Mouse (Mus musculus) kidney, embryonic 15.5 days (tissue): ENCODE data around the gene Kcnk2. TPM values are rescaled to one million over a fixed set of nuclear protein-coding genes. Genes with fewer than 3 reads are reported as not detected.
A peak's percentile ranks its signal among the peaks of the same experiment; 100 is the strongest.

Source experiments
- ATAC-seq: fragments of 200-750 bp; cut with Nextera tagmentation; replicated peaks from 2 replicates; pipeline ENCODE4 v1.8.0; 2017; ENCODE audit warnings: moderate TSS enrichment; ENCODE audit not compliant: low FRiP score
- H3K27ac ChIP-seq: fragments of 300-500 bp; sonication (generic); 2 replicates; pipeline ENCODE4 v1.5.1; 2015; ENCODE audit warnings: mild to moderate bottlenecking, inconsistent platforms
- H3K27me3 ChIP-seq: fragments of 300-500 bp; sonication (generic); 2 replicates; pipeline ENCODE4 v1.6.1; 2015; ENCODE audit warnings: inconsistent platforms
- H3K36me3 ChIP-seq: fragments of 300-500 bp; sonication (generic); 2 replicates; pipeline ENCODE4 v1.6.1; 2015; ENCODE audit warnings: inconsistent platforms
- H3K4me1 ChIP-seq: fragments of 300-500 bp; sonication (generic); 2 replicates; pipeline ENCODE4 v1.6.1; 2015; ENCODE audit warnings: inconsistent platforms
- H3K4me2 ChIP-seq: fragments of 300-500 bp; sonication (generic); 2 replicates; pipeline ENCODE4 v1.6.1; 2015; ENCODE audit warnings: moderate library complexity, mild to moderate bottlenecking, inconsistent platforms
- H3K4me3 ChIP-seq: fragments of 300-500 bp; sonication (generic); replicated peaks from 2 replicates; pipeline ENCODE4 v1.5.1; 2015; ENCODE audit warnings: mild to moderate bottlenecking, inconsistent platforms
- H3K9ac ChIP-seq: fragments of 300-500 bp; sonication (generic); 2 replicates; pipeline ENCODE4 v1.6.1; 2015; ENCODE audit warnings: mild to moderate bottlenecking, inconsistent platforms
- H3K9me3 ChIP-seq: fragments of 300-500 bp; sonication (generic); replicated peaks from 2 replicates; pipeline ENCODE4 v1.6.1; 2016; ENCODE audit warnings: inconsistent platforms
- WGBS: fragments of 180-500 bp; shearing (Covaris S2); methylation state at CpG from one replicate; pipeline ENCODE4 v1.1.7; 2015; ENCODE audit warnings: mixed read lengths; 5-methylcytosine and 5-hydroxymethylcytosine counted together
- polyA plus RNA-seq: library from polyadenylated mRNA; unstranded; fragments of >200 nt; fragmentation: Nextera tagmentation; extraction: Ambion mirVana; gene quantifications from 2 replicates; pipeline ENCODE4 v1.2.1, GENCODE M21; 2015

The Kcnk2 gene
- polyA plus RNA-seq, 1 experiment from 2014 or later, result 2.0 TPM

DNA sequence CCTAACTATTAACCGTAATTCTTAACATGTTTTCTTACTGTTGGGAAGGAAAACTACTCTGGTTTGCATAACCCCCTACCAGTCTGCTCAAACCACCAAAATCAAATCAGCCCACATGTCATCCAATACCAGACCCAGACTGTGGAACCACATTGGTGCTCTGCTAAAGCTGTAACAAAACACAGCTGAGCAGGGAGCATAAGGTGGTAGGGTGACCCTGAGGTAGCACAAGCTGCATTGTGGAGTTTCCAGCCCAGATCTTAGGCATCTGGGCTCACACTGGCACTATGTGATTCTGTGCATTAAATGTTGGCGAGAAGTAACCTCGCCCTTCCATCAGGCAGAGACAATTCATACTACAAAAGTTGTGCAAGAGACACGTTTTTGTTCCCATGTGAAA is 1.1 kb upstream of the Kcnk2 start:
- Histone ChIP-seq H3K27me3 (no peaks in the 10 kb centered on the region), H3K27ac (0 out of 2 replicates have a peak overlapping the region, but pooled peaks have one; percentile 27), H3K9ac (no peak overlapping the region), H3K4me3 (no peak overlapping the region), H3K9me3 (no peaks in the 10 kb centered on the region), H3K36me3 (no peaks in the 10 kb centered on the region), H3K4me2 (no peak overlapping the region), H3K4me1 (peaks cover 19% of the 10 kb centered on the region)
- WGBS, result 42% methylated on average over 4 of the region's 4 CpGs
- peak; percentile 87 for ATAC-seq

DNA sequence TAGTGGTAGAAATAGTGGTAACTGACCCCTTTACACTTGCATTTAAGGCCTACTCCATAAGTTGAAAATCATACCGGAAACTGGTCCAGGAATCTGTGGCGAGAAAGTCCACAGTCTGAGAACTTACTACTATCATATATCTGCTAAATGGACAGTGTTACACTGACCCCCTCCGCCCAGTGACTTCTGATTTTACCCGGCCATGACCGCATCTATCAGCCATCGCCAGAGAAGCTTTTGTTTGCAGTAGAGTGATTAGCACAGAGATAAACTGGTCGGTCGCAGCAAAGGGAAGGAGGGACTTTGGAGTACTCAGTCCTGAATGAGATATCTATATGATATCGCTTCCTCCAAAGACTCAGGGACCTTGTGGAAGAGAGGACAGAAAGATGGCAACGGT is 15.2 kb downstream of the Kcnk2 start:
- no peak for ATAC-seq
- Histone ChIP-seq H3K4me2 (no peak overlapping the region), H3K9me3 (no peaks in the 10 kb centered on the region), H3K36me3 (no peaks in the 10 kb centered on the region), H3K4me3 (no peak overlapping the region), H3K9ac (no peak overlapping the region), H3K27me3 (no peaks in the 10 kb centered on the region), H3K27ac (no peak overlapping the region), H3K4me1 (no peaks in the 10 kb centered on the region)
- WGBS, result 76% methylated on average over 10 of the region's 10 CpGs

DNA sequence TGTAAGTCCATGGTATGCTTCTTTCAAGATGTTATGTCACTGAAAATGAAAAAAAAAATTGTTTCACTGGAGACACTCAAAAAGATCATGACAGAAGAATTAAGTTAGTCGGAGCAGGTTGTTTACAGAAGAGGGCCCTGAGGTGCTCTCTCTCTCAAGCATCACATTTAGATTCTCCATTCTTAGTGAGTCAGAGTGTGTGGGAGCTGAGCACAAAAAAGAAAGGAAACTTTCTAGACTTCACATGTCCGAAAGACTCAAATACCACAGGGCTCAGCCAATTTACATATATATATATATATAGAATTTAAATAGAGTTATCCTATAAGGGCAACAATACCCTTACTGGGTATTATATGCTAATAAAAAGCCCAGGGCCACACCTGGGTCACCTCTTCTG is 15.9 kb downstream of the Kcnk2 start:
- Histone ChIP-seq H3K36me3 (no peaks in the 10 kb centered on the region), H3K9ac (no peak overlapping the region), H3K4me1 (no peaks in the 10 kb centered on the region), H3K27ac (no peak overlapping the region), H3K27me3 (no peaks in the 10 kb centered on the region), H3K9me3 (no peaks in the 10 kb centered on the region), H3K4me2 (no peak overlapping the region), H3K4me3 (no peak overlapping the region)
- ATAC-seq, result no peak
- WGBS, result 87% methylated on average over 2 of the region's 2 CpGs

DNA sequence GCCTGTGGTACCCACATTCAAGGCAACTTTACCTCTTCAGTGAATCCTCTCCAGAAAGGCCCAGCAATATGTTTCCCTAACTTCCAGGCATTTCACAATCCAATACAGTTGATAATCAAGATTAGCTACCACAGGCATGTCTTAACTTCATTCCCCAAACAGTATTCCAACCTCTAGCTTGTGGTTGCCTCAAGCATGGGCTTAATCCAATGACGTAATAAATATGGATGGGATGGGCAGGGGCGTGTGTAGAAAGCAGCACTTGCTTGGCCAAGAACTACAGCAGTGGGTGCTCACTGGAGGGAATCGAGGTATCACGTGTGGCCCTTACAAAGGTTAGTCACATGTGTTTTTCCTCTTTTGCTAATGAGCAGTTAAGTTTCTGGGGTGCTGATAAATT is 34.4 kb downstream of the Kcnk2 start:
- no peaks in the 10 kb centered on the region for H3K4me1 ChIP-seq
- no peak overlapping the region for H3K4me2 ChIP-seq
- no peak overlapping the region for H3K9ac ChIP-seq
- H3K36me3 ChIP-seq, result no peaks in the 10 kb centered on the region
- H3K27ac ChIP-seq, result no peak overlapping the region
- no peaks in the 10 kb centered on the region for H3K9me3 ChIP-seq
- H3K4me3 ChIP-seq, result no peak overlapping the region
- ATAC-seq, result no peak
- whole genome bisulfite sequencing, result 79% methylated on average over 4 of the region's 4 CpGs
- H3K27me3 ChIP-seq, result no peaks in the 10 kb centered on the region

DNA sequence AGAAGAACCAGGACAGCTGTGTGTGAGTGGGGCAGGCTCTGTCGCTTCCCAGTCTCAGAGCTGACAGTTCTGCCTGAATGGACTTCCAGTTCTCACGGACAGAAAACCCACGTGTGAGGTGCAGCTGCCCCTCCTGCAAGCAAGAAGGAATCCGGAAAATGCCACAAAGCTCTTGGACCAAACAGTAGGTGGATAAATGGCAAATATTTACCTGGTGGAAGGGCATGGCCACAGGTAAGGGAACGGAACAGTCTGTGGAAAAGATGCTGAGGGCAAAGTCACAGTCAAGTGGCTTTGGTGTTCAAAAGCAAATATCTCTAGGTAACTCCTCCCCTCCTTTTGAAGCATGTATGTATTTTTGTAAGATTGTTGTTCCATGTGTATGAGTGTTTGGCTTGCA is 37.9 kb downstream of the Kcnk2 start:
- H3K4me2 ChIP-seq, result no peak overlapping the region
- no peak for ATAC-seq
- no peaks in the 10 kb centered on the region for H3K9me3 ChIP-seq
- H3K27me3 ChIP-seq, result no peaks in the 10 kb centered on the region
- WGBS, result 58% methylated on average over 5 of the region's 5 CpGs
- H3K9ac ChIP-seq, result no peak overlapping the region
- no peak overlapping the region for H3K27ac ChIP-seq
- H3K36me3 ChIP-seq, result no peaks in the 10 kb centered on the region
- H3K4me1 ChIP-seq, result no peaks in the 10 kb centered on the region
- no peak overlapping the region for H3K4me3 ChIP-seq

DNA sequence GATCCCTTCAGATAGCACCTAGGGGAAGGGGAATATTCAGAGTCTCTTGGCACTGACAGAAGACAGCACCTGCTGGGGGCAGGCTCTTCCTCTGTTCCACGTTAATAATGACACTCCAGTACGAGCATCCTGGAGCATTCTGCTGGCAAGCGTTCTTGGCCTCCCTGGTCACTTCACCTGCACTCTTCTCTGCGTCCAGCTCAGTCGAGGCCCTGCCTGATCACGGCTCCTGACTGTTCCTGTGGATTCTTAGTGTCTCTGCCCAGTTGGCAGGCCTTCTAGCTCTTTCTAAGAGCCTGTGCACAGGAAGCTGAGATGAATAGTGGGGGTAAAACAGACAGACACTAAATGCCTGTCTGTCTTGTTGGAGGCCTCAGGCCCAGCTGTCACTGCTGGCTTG is 39.5 kb downstream of the Kcnk2 start:
- Histone ChIP-seq H3K36me3 (no peaks in the 10 kb centered on the region), H3K4me2 (no peak overlapping the region), H3K4me1 (no peaks in the 10 kb centered on the region), H3K27me3 (no peaks in the 10 kb centered on the region), H3K27ac (no peak overlapping the region), H3K9ac (no peak overlapping the region), H3K4me3 (no peak overlapping the region), H3K9me3 (no peaks in the 10 kb centered on the region)
- WGBS, result 69% methylated on average over 6 of the region's 6 CpGs
- no peak for ATAC-seq

DNA sequence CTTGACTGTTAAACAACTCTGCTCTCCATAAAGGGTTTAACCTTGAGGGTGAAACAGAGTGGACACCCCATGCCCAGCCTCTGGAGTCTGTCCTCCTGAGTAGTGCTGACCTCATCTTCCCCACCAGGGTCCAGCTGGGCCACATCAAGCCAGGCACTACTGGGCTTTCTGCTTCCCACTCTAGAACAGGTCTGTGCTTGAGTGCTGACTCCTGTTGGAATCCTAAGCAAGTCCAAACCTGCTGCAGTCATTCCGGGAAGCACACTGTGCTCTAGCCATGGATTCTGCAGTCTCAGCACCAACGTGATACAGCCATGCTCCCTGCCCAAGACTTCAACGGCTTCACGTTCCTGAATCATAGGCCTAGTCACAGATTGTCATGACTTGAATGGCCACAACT is 42.4 kb downstream of the Kcnk2 start:
- Histone ChIP-seq H3K27ac (no peak overlapping the region), H3K36me3 (no peaks in the 10 kb centered on the region), H3K4me3 (no peak overlapping the region), H3K27me3 (no peaks in the 10 kb centered on the region), H3K4me1 (no peaks in the 10 kb centered on the region), H3K4me2 (no peak overlapping the region), H3K9me3 (no peaks in the 10 kb centered on the region), H3K9ac (no peak overlapping the region)
- no peak for ATAC-seq
- WGBS, result 75% methylated on average over 4 of the region's 4 CpGs

DNA sequence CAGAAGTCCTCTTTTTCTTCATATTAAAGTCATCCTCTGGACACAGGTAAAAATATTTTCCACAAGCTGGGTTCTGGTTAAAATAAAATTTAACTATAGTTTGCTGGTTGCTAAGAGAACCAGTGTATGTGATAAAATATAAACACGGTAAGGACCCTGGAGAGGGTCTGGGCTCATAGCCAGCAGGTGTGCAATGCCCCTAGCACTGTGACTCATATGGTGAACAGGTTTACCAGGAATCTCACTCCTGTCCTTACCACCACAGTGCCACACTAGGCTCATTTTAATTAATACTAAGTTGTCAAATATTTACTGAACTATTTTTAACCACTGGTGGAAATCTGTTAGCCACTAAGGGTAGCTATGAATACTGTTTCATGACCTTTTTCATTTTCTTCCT is 48.2 kb downstream of the Kcnk2 start:
- Histone ChIP-seq H3K4me2 (no peak overlapping the region), H3K4me1 (no peaks in the 10 kb centered on the region), H3K9ac (no peak overlapping the region), H3K9me3 (no peaks in the 10 kb centered on the region), H3K27ac (no peak overlapping the region), H3K36me3 (no peaks in the 10 kb centered on the region), H3K4me3 (no peak overlapping the region), H3K27me3 (no peaks in the 10 kb centered on the region)
- 58% methylated on average over 1 of the region's 1 CpGs for WGBS
- ATAC-seq, result no peak

DNA sequence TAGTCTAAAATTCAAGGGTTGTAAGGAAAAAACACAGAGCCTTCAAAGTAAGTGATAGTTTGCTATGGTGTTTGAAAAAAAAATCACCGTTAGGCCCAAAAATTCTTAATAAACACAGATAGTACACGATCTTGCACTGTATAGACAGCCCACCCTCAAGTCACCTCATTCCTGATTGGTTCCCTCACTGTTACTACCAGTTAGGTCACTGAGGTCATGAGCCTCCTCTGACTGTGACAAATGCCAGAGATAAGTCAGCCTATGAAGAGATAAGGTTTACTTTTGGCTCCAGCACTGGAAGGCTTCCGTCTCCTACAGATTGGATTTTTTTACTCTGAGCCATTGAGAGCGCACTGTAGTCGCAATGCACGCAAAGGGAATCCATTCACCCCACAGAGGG is 50.3 kb downstream of the Kcnk2 start:
- Histone ChIP-seq H3K9ac (no peak overlapping the region), H3K27ac (no peak overlapping the region), H3K4me1 (no peaks in the 10 kb centered on the region), H3K4me2 (no peak overlapping the region), H3K27me3 (no peaks in the 10 kb centered on the region), H3K9me3 (no peaks in the 10 kb centered on the region), H3K4me3 (no peak overlapping the region), H3K36me3 (no peaks in the 10 kb centered on the region)
- no peak for ATAC-seq
- WGBS, result 86% methylated on average over 6 of the region's 6 CpGs

DNA sequence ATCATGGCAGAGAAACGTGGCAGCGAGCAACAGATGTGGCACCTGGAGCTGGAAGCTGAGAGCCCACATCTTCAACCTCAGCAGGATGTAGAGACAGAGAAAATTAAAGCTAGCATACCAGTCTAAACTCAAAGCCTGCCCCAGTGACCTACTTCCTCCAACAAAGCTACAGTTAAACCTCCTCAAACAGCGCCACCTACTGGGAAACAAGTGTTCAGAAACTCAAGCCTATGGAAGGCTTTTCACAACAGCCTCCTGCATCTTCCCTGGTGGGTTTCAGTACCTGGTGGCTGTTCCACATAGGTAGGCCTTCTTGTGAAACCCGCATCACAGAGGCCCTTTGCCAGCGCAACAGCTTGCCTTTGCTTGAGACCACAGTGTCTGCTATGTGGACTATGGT is 52.9 kb downstream of the Kcnk2 start:
- Histone ChIP-seq H3K4me1 (no peaks in the 10 kb centered on the region), H3K36me3 (no peaks in the 10 kb centered on the region), H3K9ac (no peak overlapping the region), H3K4me2 (no peak overlapping the region), H3K27me3 (peaks cover 15% of the 10 kb centered on the region), H3K27ac (no peak overlapping the region), H3K9me3 (no peaks in the 10 kb centered on the region), H3K4me3 (no peak overlapping the region)
- no peak for ATAC-seq
- 92% methylated on average over 5 of the region's 5 CpGs for WGBS

DNA sequence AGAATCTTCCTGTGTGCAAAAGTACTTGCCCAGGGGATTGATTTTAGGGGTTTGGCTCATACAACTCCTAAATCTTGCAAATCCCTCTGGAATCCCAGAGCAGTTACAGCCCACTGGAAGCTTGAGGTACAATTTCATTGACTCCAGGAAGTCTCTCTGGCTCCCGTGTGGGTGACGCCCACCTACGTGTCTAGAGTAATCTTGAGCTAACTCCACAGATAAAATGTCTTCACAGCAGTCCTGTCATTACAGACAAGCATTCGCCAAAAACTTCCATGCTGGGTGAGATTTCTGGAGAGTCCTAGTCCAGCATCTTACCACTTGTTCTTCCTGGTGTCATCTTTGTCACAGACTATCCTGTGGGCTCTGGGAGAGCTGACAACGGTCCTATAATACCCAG is 56.9 kb downstream of the Kcnk2 start:
- 58% methylated on average over 5 of the region's 5 CpGs for WGBS
- Histone ChIP-seq H3K4me2 (no peak overlapping the region), H3K9me3 (no peaks in the 10 kb centered on the region), H3K9ac (no peak overlapping the region), H3K36me3 (no peaks in the 10 kb centered on the region), H3K27ac (no peak overlapping the region), H3K4me1 (peaks cover 16% of the 10 kb centered on the region), H3K4me3 (no peak overlapping the region), H3K27me3 (peaks cover 44% of the 10 kb centered on the region)
- ATAC-seq, result no peak

DNA sequence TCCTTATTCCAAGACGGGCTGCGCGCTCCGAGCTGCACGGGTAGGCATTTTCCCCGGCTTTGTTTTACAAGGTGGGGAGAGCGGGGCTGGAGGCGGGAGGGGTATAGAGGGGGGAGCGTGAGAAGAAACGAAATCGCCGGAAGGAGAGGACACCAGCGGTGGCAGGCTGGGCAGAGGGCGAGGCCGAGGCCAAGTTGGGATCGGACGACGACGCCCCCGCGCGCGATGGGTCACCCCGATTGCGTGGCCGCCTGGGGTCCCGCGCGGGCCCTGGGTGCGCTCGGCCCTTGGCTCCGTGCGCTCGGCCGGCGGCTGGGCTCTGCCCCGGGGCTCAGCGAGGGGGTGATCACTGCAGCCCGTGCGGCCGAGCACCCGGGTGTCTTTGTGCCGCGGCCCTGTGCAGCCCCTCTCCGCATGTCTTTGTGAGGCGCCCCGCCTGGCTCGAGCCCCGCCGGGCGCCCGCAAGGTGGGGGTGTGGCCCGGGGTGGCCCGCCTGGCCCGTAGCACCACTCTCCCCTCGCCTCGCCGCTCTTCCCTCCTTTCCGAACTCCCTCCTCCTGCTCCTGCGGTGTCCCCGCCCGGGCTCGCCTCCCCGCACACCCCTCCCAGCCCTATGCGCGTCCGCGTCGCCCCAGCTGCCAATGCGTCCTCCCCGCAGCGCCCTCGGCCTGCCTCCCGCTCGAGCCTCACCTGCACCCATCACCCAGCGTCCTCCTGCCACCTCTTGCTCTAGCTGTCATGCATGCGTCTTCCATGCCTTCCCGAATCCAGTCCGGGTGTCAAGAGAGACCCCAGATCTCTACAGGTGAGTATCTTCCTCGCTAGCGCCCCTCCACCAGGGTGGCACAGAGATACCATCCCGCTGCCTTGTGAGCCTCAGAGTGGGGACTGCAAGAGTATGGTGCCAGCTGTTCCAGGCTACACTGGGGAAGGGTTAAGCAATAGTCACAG is 58.5 kb downstream of the Kcnk2 start:
- ATAC-seq, result peak; percentile 88
- H3K27ac ChIP-seq, result no peak overlapping the region
- H3K9me3 ChIP-seq, result no peaks in the 10 kb centered on the region

More for the DNA sequence above, 58.5 kb downstream of the Kcnk2 start:
- 2% methylated on average over 80 of the region's 82 CpGs for WGBS
- Histone ChIP-seq H3K9ac (peak overlapping the region; percentile 58), H3K27me3 (peaks cover 44% of the 10 kb centered on the region), H3K4me3 (peak overlapping the region; percentile 65), H3K4me1 (peaks cover 16% of the 10 kb centered on the region), H3K4me2 (peak overlapping the region; percentile 100), H3K36me3 (no peaks in the 10 kb centered on the region)
